Mouse (Mus musculus): ENCODE measurements around the gene Asb14. TPM values are rescaled to one million over a fixed set of nuclear protein-coding genes. Genes with fewer than 3 reads are reported as not detected.

Gene Asb14
- total RNA-seq, 2 experiments from 2014 or later: not detected

DNA sequence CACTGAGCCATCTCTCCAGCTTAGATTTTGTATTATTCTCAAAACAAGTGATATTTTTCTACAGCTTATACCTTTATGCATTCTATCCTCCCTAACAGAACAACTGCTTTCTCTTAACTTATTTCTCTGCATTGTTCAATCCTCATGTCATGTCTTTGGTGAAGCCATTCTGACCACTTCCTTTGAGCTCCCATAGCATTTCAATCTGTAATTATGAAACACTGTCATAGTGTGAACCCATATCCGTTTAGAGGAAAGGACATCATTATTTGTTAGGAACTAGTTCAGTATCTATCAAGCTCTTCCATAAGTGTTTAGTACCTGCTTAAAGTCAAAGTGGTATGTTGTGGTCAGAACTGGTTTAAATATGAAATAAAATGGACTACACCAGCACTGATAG is 66.2 kb downstream of the Asb14 start:
- no peak for DNase-seq

Other genes starting within 250 kb of the Asb14 start
- gene Pde12, start 224.7 kb upstream of the Asb14 start, total RNA-seq (2021): 1 to 10 TPM; 7.6 to 8.5 TPM
- gene Dnah12, start 201.3 kb upstream of the Asb14 start, total RNA-seq (2021): under 1 TPM; 0.20 to 0.30 TPM
- 10 to 100 TPM; 65.1 to 68.9 TPM for gene Appl1, start 76.7 kb downstream of the Asb14 start, total RNA-seq (2021)
- gene Hesx1, start 99.9 kb downstream of the Asb14 start, total RNA-seq (2021): not detected
- gene Il17rd, start 144.4 kb downstream of the Asb14 start, total RNA-seq (2021): 1 to 10 TPM; 3.3 to 3.7 TPM
- 10 to 100 TPM; 76.8 to 85.8 TPM for gene Arhgef3, start 220.3 kb downstream of the Asb14 start, total RNA-seq (2021)